Mouse (Mus musculus): ENCODE results near the gene Cmtm6. TPM values are rescaled to one million over a fixed set of nuclear protein-coding genes. Genes with fewer than 3 reads are reported as not detected.
"Not testable (repeated sequence)": the region's sequence is repeated elsewhere in the genome, so short reads cannot be mapped to it uniquely, and the experiment has no call there.

Gene Cmtm6
- total RNA-seq (2021): 10 to 100 TPM; 26.3 to 30.5 TPM
- long read RNA-seq, transcript Cmtm6-201 (4 exons, 3,383 nt): major isoform, 45 of 49 reads
- long read RNA-seq, partial matches to known transcripts: 0 of 49 reads
- long read RNA-seq, other reads (novel, unspliced or antisense): 4 of 49 reads

DNA sequence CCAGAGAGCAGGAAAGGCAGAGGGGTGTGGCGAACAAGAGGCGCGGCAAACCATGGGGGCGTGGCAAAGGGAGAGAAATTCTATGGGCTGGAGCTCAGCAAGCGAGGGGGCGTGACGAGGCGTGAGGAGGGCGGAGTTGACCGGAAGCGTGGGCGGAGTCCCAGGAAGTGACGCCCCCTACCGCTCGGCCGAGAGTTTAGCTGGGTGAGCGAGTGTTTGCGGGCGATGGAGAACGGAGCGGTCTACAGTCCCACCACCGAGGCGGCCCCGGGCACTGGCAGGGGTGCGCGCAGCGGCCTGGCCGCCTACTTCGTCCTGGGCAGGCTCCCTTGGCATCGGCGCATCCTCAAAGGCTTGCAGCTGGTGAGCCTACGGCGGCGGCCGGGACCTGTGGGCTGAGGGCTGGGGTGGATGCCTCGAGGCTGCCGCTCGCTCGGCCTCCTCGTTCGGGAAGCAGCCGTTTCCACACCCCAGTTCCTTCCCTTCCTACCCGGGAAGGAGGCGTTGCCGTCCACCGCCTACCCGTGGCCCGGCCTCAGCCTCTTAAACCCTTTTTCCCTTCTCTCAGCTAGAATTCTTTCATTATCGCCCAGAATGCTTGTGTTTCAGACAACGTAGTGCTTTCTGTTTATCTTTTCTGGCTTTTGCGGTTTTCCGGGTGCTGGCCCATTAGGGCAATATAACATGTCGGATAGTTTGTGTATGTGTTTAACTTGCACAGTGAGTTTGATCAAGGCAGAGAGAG is at the start of gene Cmtm6:
Cmtm6 (plus strand) TSS at position 106 of the 745 bp plus-strand sequence.
- DNase-seq (ENCODE audit: low spot score in 2 of 2): peak; percentile 97 to 98

DNA sequence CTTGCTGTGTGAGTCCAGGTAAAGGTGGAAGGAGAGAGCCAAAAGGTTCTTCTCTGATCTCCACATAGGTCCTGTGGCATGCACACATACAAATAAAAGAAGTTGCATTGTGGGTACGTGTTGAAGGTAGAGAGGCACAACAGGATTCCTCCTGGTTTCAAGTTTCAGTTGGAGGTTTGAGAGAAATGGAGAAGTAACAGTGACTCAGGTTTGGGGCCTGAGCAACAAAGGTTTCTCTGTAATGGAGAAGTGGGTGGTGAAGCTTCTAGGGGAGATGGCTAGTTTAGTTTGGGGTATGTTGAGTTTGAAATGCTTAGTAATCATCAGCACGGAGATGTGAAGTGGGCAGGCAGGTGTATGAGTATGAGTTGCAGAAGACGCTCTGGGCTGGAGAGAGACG is 48.7 kb upstream of the Cmtm6 start:
- no peak for DNase-seq (ENCODE audit: low spot score in 2 of 2)

DNA sequence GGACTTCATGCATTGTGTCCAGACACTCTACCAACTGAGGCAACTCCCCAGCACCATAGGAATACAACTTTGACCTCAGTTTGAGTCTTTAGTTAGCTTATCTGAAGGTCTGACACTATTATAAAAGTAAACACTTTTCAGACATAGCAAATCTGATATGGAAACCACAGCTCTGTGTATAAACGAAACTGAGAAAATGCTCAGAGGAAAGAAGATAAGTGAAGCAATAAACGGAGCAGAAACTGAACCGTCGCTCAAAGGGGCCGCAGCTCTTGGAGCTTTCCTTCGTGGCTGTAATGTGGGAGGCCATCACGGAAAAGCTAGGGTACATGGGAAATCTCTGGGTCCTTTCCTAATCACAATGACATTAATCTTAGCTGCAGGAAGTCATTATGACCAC is 44.7 kb upstream of the Cmtm6 start:
- DNase-seq (ENCODE audit: low spot score in 2 of 2): no peak

GRCm38 (mm10) chr9:114687639-114688038 is 43.3 kb upstream of the Cmtm6 start:
- no peak for DNase-seq (ENCODE audit: low spot score in 2 of 2)

GRCm38 (mm10) chr9:114688252-114688952 is 42.5 kb upstream of the Cmtm6 start, which contains the start of gene Dync1li1:
Dync1li1 (plus strand) TSS chr9:114688790.
- DNase-seq (ENCODE audit: low spot score in 2 of 2): peak; percentile 97 to 99

GRCm38 (mm10) chr9:114688953-114689407 is 41.9 kb upstream of the Cmtm6 start:
- DNase-seq (ENCODE audit: low spot score in 2 of 2): no peak

DNA sequence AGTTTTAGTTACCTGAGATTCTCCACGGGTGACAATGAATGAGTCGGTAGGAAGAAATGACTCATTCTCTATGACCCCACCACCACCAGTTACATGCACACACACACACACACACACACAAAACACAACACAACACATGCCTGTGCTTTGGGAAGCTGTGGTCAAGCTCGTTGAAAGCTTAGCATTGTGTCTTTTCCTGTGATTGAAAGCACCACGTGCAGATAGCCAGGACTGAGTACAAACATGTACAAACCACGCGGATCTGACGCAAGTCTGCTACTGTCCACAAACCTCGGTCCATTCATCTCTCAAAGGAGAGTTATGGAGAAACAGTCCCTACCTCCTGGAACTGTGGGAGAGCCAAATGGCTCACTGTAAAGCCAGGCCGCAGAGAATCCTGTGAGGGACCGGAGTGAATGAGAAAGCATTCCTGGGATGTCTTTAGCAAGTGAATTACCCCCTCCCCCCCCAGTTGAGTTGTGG is 40.8 kb upstream of the Cmtm6 start:
- DNase-seq (ENCODE audit: low spot score in 2 of 2): no peak

- DNase-seq (ENCODE audit: low spot score in 2 of 2): no peak
These were observed 39.8 kb upstream of the Cmtm6 start for GRCm38 (mm10) chr9:114691112-114691511.

- not testable (repeated sequence) for DNase-seq (ENCODE audit: low spot score in 2 of 2)
These were observed 35.3 kb upstream of the Cmtm6 start for GRCm38 (mm10) chr9:114695662-114696061.

DNA sequence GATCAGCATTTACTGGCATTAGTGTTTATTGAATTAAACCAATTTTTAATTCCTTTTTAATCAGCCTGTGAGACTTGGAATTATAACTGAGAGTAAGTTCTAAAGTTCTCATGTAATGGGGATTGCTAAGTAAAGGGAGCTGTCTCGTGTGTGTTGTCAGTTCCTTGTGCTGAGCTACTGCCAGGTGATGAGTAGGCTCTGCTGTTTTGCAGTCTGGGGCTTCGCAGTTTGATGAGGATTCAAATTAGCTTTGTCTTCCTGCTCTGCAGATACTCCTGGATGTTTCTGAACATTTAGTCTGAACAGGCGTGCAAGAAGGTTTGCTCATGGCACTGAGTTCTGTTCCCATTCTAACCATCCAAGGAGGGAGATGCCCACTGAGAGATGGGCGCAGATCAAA is 33.8 kb upstream of the Cmtm6 start:
- DNase-seq (ENCODE audit: low spot score in 2 of 2): no peak

GRCm38 (mm10) chr9:114697926-114698325 is 33.0 kb upstream of the Cmtm6 start:
- DNase-seq (ENCODE audit: low spot score in 2 of 2): no peak

GRCm38 (mm10) chr9:114699262-114699661 is 31.7 kb upstream of the Cmtm6 start:
- DNase-seq (ENCODE audit: low spot score in 2 of 2): no peak

DNA sequence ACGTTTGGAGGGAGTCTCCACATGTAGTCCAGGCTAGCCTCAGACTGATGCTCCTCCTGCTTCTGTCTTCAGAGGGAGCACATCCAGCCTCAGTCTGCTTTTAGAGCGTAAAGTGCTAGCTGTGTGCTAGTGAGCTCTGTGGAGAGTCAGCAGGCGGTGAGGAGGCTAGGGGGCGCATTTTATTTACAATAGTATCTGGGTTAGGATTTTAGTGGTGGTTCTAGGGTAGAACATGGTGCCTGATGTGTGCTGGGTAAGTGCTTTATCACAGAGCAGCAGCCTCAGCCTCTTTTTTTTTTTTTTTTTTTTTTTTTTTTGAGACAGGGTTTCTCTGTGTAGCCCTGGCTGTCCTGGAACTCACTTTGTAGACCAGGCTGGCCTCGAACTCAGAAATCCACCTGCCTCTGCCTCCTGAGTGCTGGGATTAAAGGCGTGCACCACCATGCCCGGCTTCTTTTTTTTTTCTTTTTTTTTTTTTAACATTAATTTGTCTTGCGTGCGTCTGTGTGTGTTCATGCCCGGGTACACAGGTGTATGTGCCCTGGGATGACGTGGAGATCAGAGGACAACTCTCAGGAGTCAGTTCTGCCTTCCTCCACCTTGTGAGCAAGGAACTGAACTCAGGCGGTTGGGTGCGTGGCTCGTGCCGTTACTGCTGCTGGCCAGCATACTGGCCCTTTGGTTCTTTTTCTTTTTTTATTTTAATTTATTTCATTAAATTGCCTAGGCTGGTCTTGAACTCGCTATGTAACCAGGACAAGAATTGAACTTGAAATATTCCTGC is 30.8 kb upstream of the Cmtm6 start:
- no peak for DNase-seq (ENCODE audit: low spot score in 2 of 2)

- no peak for DNase-seq (ENCODE audit: low spot score in 2 of 2)
These were observed 29.9 kb upstream of the Cmtm6 start for GRCm38 (mm10) chr9:114701031-114701430.

DNA sequence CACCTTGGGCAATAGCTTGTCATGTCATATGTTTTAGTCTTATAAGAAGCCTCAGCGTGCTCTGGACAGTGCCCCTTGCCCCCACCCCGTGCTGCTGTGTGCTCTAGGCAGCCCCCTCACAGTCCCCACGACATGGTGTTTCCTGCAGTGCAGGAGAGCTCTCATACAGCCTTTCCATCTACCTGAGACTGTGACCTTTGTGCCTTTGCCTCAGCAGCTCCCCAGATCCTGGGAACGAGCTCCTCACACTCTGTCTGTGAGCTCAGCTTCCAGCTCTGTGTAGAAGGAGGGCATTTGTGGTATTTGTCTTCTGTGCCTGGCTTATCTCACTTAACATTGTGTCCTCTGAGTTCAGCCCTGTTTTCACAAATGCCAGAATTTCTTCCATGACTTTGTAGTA is 29.0 kb upstream of the Cmtm6 start:
- no peak for DNase-seq (ENCODE audit: low spot score in 2 of 2)

- no peak for DNase-seq (ENCODE audit: low spot score in 2 of 2)
These were observed 23.1 kb upstream of the Cmtm6 start for GRCm38 (mm10) chr9:114707805-114708204.

- no peak for DNase-seq (ENCODE audit: low spot score in 2 of 2)
These were observed 20.6 kb upstream of the Cmtm6 start for GRCm38 (mm10) chr9:114710345-114710744.

- DNase-seq (ENCODE audit: low spot score in 2 of 2): no peak
These were observed 17.4 kb upstream of the Cmtm6 start for GRCm38 (mm10) chr9:114713481-114713880.

- DNase-seq (ENCODE audit: low spot score in 2 of 2): no peak
These were observed 14.1 kb upstream of the Cmtm6 start for GRCm38 (mm10) chr9:114716677-114717331.

GRCm38 (mm10) chr9:114727315-114727714 is 3.6 kb upstream of the Cmtm6 start:
- DNase-seq (ENCODE audit: low spot score in 2 of 2): peak; percentile 25 to 51

- DNase-seq (ENCODE audit: low spot score in 2 of 2): not testable (repeated sequence)
These were observed 2.5 kb upstream of the Cmtm6 start for GRCm38 (mm10) chr9:114728432-114728831.

Data from layer of hippocampus, postnatal 10 days (tissue).